Mouse (Mus musculus) testis, postnatal 10 days (tissue): ENCODE results near the gene Fut9.

Experiments used
- DNase-seq: peaks from one replicate; pipeline ENCODE4 v3.0.0; 2021; ENCODE audit warnings: low spot score

Fut9 gene

DNA sequence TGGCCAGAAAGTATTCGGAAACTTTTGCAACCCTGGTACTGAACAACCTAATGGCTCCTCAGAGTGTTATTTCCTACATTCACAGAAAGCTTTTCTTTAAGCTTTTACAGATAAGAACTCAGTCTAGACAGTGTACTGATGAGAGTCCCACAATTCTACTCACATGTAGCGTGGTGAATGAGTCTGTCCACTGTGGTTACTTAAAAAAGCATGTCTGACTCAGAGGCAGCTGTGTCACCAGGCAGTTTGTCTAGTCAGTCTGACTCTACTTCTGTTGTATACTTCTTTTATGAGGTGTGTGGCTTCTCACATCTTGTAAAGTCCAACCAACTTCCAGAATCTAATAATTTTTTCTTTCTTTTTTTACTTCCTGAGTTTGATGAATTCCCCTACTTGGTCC, 154.5 kb downstream of the Fut9 start:
- DNase-seq, result no peak

DNA sequence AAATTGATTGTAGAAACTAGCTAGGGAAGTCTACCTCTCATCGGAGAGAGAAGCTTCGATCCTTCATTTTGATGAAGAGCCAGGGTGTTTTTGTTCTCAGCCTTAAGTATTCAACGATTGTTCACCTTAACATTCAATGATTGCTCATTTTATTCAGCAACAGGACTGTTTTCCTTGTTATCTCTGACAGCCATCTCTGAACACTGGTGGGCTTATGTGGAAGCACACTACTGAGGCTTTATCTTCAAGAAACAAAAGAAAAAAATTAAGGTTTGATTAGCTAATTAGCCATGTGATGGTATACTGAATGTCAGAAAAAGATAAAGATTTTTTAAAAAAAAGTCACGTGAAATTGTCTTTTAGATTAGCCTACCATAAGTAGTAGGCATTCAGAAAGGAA, 158.1 kb downstream of the Fut9 start:
- DNase-seq, result no peak

DNA sequence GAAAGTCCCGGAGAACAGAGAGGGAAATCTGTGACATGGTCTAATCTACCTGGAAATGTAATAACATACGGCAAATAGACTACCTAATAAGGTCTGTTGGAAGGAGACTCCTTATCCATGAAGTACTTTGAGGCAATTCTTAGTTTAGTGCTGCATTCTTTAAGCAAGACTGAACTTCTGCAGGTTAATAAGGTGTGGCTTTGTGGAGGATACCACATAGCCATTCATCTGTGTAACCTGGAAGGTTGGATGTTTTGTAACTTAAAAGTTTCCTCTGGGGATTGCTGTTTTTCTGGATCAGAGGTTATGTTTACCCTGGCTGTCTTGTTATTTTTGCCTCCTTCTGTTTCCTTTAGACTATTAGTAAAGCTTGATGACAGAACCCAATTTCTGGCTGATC, 166.8 kb downstream of the Fut9 start:
- DNase-seq, result no peak

DNA sequence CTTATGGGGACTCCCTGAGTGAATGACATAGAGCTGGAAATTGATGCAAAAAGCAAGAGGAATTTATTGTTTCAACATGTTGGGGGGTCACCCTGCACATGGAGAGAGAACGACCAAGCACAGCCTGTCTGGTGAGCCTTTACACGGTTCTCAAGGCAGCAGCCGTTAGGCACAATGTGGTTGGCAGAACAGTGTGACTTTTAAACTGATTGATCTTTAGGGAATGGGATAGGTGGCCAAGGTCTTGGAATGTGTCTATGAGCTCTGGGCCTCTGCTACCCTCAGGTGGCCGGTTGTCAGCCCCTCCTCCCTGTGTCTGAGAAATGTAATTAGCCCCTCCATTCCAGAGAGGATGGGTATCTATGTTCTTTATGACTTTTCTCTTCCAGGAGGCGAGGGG, 171.9 kb downstream of the Fut9 start:
- no peak for DNase-seq

DNA sequence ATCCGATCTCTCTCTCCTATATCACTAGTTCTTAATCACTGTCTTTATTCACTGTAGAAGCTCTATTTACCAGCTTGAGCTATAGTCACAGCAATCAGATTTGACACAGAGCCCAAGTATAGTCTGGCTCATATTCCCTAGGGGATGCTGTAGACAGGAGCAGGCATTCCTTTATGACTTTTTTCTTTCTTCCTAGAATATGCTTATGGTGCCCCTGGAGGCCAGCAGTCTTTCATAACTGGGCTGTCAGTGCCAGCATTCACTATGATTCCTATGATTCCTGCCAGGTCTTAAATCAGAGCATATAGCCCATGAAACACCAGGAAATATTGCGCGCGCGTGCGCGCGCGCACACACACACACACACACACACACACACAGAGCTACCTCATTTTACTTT, 172.6 kb downstream of the Fut9 start:
- no peak for DNase-seq

DNA sequence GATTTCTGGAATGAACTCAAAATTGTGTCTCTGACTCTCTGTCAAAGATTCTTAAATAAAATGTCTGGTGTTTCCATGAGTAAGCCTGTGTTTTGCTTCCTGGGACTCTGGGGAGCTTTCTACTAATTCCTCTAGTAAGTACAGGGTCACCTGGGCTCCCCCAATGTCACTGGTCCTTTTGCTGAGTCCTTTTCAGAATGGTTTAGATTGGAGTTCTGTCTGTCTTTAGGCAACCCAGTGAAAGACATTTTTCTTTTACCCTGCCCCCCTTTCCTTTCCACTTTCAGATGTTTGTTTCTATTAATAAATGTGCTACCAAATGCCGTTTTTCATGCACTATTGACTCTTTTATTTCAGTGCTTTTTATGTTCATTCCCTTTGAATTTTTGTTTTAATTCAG, 173.0 kb downstream of the Fut9 start:
- no peak for DNase-seq

DNA sequence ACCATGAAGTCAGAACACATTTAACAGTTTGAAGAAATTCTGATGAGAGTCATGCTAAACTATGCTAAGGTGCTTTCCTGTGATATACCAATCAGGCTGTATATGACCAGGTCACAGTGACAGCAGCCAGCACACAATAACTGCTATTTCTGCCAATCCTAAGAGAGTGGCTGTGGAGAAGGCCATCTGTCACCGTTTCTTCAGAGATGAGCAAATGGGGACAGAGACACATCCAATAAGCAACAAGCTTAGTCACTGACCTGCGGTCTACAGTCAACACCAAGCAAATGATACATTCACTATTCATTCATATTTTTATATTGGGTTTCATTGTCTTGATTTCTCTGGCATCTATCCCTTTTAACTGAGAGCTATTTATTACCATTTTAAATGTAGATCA, 176.9 kb downstream of the Fut9 start:
- no peak for DNase-seq

DNA sequence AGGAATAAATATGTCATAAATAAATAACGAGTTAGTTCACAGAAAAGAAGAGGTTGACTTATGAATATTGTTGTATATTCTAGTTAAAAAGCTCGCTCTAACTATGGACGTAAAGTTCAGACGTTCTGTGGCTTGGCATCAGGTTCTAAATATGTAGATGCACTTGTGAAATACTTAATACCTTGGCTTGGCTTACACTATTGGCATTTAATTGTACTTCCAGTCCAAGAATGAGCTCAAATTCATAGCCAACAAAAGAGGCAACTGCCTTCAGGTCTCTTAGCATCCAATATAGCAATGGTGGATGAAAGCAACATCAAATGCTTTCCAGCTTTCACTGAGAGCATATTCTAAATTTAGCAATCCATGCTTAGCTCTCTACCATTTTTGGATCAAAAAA, 182.7 kb downstream of the Fut9 start:
- no peak for DNase-seq

DNA sequence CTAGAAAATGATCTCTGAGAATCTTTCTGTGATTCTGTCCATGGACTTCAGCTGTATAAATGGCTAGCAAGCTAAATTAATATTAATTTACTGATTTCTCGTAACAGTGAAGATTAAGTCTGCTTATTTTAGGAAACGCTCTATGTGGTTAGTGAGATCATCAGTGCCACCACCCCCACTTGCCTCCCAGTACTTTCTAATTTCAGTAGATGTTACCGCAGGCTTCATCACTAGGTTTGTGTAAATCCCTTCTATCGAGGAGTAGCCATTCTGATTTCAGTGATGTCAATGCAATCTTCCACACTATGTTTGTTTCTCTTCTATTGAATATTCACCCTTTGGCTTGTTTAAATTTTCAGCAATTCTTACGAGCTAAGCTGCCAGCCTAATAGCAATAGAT, 186.6 kb downstream of the Fut9 start:
- no peak for DNase-seq

DNA sequence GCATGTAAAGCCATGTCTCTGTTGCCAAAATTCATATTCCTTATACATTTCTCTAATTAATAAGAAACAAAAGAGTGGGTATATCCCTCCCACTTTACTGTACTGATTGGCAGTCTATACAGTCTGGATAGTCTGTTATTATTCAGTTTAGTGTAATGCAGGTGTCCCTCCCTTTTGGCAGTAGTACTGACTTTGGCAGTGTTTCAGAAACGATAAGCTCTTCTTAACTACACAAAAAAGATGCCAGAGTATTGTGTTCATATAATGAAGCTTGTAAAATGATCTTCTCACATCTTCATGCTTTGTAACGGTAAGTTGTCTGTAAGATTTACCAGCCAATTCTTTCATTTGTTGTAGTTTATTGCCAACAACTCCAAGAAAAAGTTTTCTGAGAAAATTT, 189.6 kb downstream of the Fut9 start:
- no peak for DNase-seq

DNA sequence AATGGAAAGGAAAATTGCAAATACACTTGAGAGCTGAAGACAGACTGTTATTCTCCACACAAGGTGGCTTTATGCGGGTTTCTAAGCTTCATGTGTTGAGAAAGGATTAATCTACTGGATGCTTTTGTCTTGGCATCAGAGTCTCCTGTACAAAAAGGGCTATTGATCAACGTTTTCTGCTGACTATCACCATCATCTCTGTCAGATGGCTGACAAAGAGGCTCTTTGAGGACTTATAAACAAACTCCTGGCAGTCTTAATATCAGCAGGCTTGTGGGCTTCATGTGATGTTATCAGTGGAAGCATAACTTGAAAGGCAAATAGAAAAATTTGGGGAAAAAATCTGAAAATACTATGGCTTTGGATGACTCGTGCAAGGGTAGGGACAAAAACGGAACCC, 206.8 kb downstream of the Fut9 start:
- no peak for DNase-seq
